Mouse (Mus musculus) megakaryocyte, embryonic 14.5 days (primary cell): ENCODE data around the gene Vps52. TPM values are rescaled to one million over a fixed set of nuclear protein-coding genes. Genes with fewer than 3 reads are reported as not detected.
"Not testable (repeated sequence)": the region's sequence is repeated elsewhere in the genome, so short reads cannot be mapped to it uniquely, and the experiment has no call there.

ENCODE experiments used
- H3K27me3 ChIP-seq: replicated peaks from 2 replicates; pipeline ENCODE3; 2012; ENCODE audit warnings: inconsistent platforms
- H3K36me3 ChIP-seq: replicated peaks from 2 replicates; pipeline ENCODE3; 2012; ENCODE audit warnings: low read length, inconsistent platforms, mixed read lengths
- H3K4me1 ChIP-seq: 2 replicates; pipeline ENCODE4 v1.6.1; 2012; ENCODE audit warnings: inconsistent platforms
- H3K4me3 ChIP-seq: replicated peaks from 2 replicates; pipeline ENCODE3; 2012; ENCODE audit warnings: moderate library complexity, mild to moderate bottlenecking, inconsistent platforms
- H3K9me3 ChIP-seq: 2 replicates; pipeline ENCODE4 v1.6.1; 2012; ENCODE audit warnings: inconsistent platforms
- FLI1 ChIP-seq: IDR thresholded peaks from 2 replicates; pipeline ENCODE4 v1.6.1; 2012; ENCODE audit warnings: low read length, inconsistent platforms, mixed read lengths
- GATA1 ChIP-seq: IDR thresholded peaks from 3 replicates; pipeline ENCODE4 v1.6.1; 2012; ENCODE audit warnings: mixed read lengths, low read length, inconsistent platforms, borderline replicate concordance
- polyA plus RNA-seq: library from polyadenylated mRNA; stranded (reverse); fragments of >175 nt; gene quantifications from 2 replicates; pipeline ENCODE4 v1.2.3, GENCODE M21; 2012; ENCODE audit warnings: low replicate concordance; ENCODE audit not compliant: insufficient read depth

The Vps52 gene
- polyA plus RNA-seq, 1 experiment, result 75.8 TPM

DNA sequence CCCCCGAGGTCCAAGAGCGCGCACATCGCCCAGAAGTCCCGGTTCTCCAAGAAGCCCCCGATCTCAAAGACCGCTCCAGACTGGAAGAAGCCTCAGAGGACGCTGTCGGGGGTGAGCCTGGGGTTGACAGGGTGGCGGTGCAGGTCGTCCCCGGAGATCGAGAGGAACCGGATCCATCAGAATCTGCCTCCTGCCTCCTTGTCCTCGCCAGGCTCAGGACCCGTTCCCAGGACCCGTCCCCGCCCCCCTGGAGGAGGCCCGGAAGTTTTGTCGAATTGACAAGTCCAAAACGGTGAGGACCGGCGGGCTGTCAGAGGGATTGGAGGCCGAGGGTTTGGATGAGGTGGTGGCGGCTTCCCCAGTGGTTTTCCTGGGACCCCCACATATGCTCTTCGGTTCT, 14.6 kb upstream of the Vps52 start:
- TF ChIP-seq GATA1 (no peak), FLI1 (no peak)
- Histone ChIP-seq H3K27me3 (no peaks in the 10 kb centered on the region), H3K4me1 (peaks cover 33% of the 10 kb centered on the region), H3K4me3 (peak overlapping the region; percentile 98), H3K9me3 (no peaks in the 10 kb centered on the region), H3K36me3 (peaks cover 64% of the 10 kb centered on the region)

DNA sequence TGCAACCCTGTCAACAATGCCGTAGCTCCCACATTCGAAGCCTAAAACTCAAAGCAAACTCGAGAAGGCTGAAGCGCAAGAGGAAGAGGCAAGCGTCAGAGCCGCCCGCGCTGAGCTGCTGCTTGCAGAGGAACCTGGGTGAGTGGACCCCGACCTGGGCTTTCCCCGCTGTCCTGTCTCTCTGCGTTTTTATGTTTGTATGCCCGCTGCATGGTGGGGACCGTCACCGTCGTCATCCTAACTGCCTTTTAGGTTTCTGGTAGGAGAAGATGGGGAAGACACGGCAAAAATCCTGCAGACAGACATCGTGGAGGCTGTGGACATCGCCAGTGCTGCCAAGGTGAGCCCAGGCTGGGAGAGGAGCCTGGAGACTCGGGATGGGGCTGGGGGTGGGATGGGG, 14.2 kb upstream of the Vps52 start:
- Histone ChIP-seq H3K4me3 (peak overlapping the region; percentile 98), H3K9me3 (no peaks in the 10 kb centered on the region), H3K36me3 (peaks cover 66% of the 10 kb centered on the region), H3K4me1 (peaks cover 34% of the 10 kb centered on the region), H3K27me3 (no peaks in the 10 kb centered on the region)
- TF ChIP-seq GATA1, result no peak
- no peak for TF ChIP-seq FLI1

DNA sequence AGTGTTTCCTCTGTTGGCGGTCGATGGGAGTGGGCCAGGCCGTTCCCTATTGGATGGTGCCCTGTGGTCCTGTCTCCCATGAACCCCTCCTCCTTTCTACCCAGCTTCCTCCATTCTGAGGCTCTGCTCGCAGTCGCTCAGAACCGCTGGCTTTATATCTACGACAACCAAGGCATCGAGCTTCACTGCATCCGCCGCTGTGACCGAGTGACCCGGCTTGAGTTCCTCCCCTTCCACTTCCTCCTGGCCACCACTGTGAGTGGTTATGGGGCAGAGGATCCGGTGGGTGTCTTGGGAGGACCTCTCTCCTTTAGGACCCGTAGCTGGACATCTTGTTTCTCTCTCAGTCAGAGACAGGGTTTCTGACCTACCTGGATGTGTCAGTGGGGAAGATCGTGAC, 12.2 kb upstream of the Vps52 start:
- peaks cover 48% of the 10 kb centered on the region for H3K4me1 ChIP-seq
- H3K4me3 ChIP-seq, result no peak overlapping the region
- H3K27me3 ChIP-seq, result no peaks in the 10 kb centered on the region
- TF ChIP-seq FLI1, result no peak
- TF ChIP-seq GATA1, result no peak
- no peaks in the 10 kb centered on the region for H3K9me3 ChIP-seq
- peaks cover 65% of the 10 kb centered on the region for H3K36me3 ChIP-seq

GRCm38 (mm10) chr17:33947430-33948089, 8.1 kb upstream of the Vps52 start:
- Histone ChIP-seq H3K4me3 (peak overlapping the region; percentile 24), H3K27me3 (no peaks in the 10 kb centered on the region), H3K9me3 (no peaks in the 10 kb centered on the region), H3K36me3 (peaks cover 85% of the 10 kb centered on the region), H3K4me1 (peaks cover 63% of the 10 kb centered on the region)
- TF ChIP-seq GATA1 (no peak), FLI1 (no peak)

- Histone ChIP-seq H3K36me3 (peaks cover 86% of the 10 kb centered on the region), H3K4me3 (peak overlapping the region; percentile 38), H3K27me3 (no peaks in the 10 kb centered on the region), H3K9me3 (no peaks in the 10 kb centered on the region), H3K4me1 (peaks cover 66% of the 10 kb centered on the region)
- TF ChIP-seq FLI1 (no peak), GATA1 (no peak)
Measured at GRCm38 (mm10) chr17:33948090-33948904, 7.3 kb upstream of the Vps52 start.

DNA sequence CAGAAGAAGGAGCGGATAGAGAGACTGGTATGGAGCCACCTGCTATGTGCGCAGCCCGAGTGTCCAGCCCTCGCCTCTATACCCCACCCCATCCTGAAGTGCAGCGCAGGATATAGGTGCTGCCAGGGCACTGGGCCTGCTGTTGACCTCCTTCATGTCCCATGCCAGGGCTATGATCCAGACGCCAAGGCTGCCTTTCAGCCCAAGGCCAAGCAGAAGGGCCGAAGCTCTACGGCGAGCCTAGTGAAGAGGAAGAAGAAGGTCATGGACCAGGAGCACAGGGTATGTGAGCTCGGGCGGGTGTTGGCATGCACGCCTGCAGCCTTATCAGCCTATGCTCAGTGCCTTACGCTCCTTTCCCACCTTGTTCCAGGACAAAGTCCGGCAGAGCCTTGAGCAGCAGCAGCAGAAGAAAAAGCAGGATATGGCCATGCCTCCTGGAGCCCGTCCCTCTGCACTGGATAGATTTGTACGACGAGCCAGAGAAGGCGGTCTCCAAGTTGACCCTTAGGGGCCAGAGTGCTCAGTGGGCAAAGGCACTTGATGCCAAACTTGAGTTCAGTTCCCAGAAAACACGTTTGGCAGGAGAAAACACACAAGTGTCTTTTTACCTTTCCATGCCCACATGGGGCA, 6.6 kb upstream of the Vps52 start:
- H3K36me3 ChIP-seq, result peaks cover 84% of the 10 kb centered on the region
- H3K9me3 ChIP-seq, result no peaks in the 10 kb centered on the region
- peaks cover 67% of the 10 kb centered on the region for H3K4me1 ChIP-seq
- no peak overlapping the region for H3K4me3 ChIP-seq
- TF ChIP-seq FLI1 (no peak), GATA1 (no peak)
- H3K27me3 ChIP-seq, result no peaks in the 10 kb centered on the region

- Histone ChIP-seq H3K4me1 (peaks cover 75% of the 10 kb centered on the region), H3K36me3 (peaks cover 80% of the 10 kb centered on the region), H3K4me3 (peak overlapping the region; percentile 99), H3K27me3 (no peaks in the 10 kb centered on the region), H3K9me3 (no peaks in the 10 kb centered on the region)
- TF ChIP-seq GATA1 (no peak), FLI1 (no peak)
Measured at GRCm38 (mm10) chr17:33950131-33950625, 5.4 kb upstream of the Vps52 start.

- H3K9me3 ChIP-seq, result no peaks in the 10 kb centered on the region
- H3K36me3 ChIP-seq, result peaks cover 71% of the 10 kb centered on the region
- peaks cover 75% of the 10 kb centered on the region for H3K4me1 ChIP-seq
- no peaks in the 10 kb centered on the region for H3K27me3 ChIP-seq
- H3K4me3 ChIP-seq, result peak within 1 kb of the TSS; percentile 99
- no peak for TF ChIP-seq FLI1
- no peak for TF ChIP-seq GATA1
Measured at GRCm38 (mm10) chr17:33951021-33951946, 4.3 kb upstream of the Vps52 start, which contains the start of gene B3galt4. Gene B3galt4, minus strand, starts transcription at chr17:33951488.

DNA sequence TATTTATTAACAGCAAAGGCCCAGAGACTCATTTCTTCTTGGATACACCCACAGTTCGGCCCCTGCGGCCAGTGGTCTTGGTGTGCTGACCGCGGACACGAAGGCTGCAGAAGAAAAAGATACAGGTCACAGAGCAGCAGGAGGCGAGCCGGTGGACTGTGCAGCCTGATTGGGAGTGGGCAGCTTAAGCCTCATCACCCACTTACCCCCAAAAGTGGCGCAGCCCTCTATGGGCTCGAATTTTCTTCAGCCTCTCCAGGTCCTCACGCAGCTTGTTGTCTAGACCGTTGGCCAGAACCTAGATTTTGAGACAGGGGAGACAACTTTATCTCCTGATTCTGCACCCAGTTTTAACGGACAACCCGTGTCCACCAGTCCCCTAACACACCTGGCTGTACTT, 3.6 kb upstream of the Vps52 start:
- peaks cover 78% of the 10 kb centered on the region for H3K4me1 ChIP-seq
- not testable (repeated sequence) for H3K27me3 ChIP-seq, H3K9me3 ChIP-seq
- peak overlapping the region; percentile 99 for H3K4me3 ChIP-seq
- H3K36me3 ChIP-seq, result peaks cover 65% of the 10 kb centered on the region
